Mouse (Mus musculus) small intestine, adult 2 months (tissue): ENCODE data around the gene Ccpg1os.

Source experiments
- CTCF ChIP-seq: fragments of 200-500 bp; IDR thresholded peaks from 2 replicates; pipeline ENCODE4 v1.5.1; 2012; ENCODE audit warnings: low read depth, mild to moderate bottlenecking, control low read depth, inconsistent platforms, low read length, moderate library complexity, mixed read lengths; ENCODE audit not compliant: insufficient replicate concordance, insufficient read length; ENCODE audit errors: extremely low read depth
- POLR2A ChIP-seq: fragments of 200-500 bp; IDR thresholded peaks from 2 replicates; pipeline ENCODE4 v1.6.1; 2012; ENCODE audit warnings: low read depth, mild to moderate bottlenecking, control low read depth, inconsistent platforms, low read length, moderate library complexity

DNA sequence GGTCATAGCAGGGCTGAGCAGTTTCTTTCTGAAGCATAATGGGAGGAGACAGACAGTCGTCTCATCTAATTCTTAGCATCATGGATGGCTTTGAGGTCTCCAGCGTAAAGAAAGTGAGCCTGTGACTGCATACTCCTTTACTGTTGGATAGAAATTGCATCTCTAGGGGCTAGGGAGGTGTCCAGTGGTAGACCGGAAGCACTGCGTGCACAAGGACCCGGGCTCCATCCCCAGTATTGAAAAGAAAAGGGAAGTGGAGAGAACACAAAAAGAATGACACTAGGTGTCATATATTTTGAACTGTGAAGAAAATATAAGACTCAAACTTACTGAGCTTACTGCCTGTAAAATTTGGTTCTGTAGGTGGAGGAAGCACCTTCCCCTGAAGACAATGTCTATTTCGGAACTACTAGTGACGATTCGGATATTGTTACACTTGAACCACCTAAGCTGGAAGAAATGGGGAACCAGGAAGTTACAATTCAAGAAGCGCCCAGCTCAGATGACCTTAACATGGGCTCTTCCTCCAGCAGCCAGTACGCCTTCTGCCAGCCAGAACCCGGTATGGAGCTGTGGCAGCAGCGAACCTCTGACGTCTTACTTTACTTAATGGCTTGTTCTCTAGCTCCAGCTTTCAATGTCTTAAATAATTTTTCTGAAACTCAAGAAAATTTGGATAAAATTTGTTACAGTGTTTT is 16.3 kb upstream of the Ccpg1os start:
- TF ChIP-seq POLR2A (no peak), CTCF (no peak)
